Mouse (Mus musculus) left cerebral cortex, adult 11 months (tissue): ENCODE data around the gene Msantd1.

ENCODE experiments used
- DNase-seq: peaks from one replicate; pipeline ENCODE4 v3.0.0; 2022; ENCODE audit warnings: low spot score

Msantd1 gene

GRCm38 (mm10) chr5:34924519-34924918 is 16.7 kb downstream of the Msantd1 start:
- no peak for DNase-seq

- DNase-seq, result no peak
These were observed 19.8 kb downstream of the Msantd1 start for GRCm38 (mm10) chr5:34927648-34928047.

GRCm38 (mm10) chr5:34930151-34930975 is 22.6 kb downstream of the Msantd1 start:
- no peak for DNase-seq

- no peak for DNase-seq
These were observed 23.3 kb downstream of the Msantd1 start for GRCm38 (mm10) chr5:34931091-34931490.

GRCm38 (mm10) chr5:34931516-34932457 is 24.0 kb downstream of the Msantd1 start:
- no peak for DNase-seq

GRCm38 (mm10) chr5:34932458-34932806 is 24.6 kb downstream of the Msantd1 start:
- DNase-seq, result no peak

GRCm38 (mm10) chr5:34933461-34933860 is 25.6 kb downstream of the Msantd1 start:
- DNase-seq, result no peak

GRCm38 (mm10) chr5:34941710-34942470 is 34.1 kb downstream of the Msantd1 start:
- no peak for DNase-seq

GRCm38 (mm10) chr5:34943428-34943827 is 35.6 kb downstream of the Msantd1 start:
- DNase-seq, result no peak

- DNase-seq, result no peak
These were observed 41.3 kb downstream of the Msantd1 start, which contains the start of gene Rgs12 for GRCm38 (mm10) chr5:34948861-34949760. Gene Rgs12, plus strand, starts transcription at chr5:34949445.

GRCm38 (mm10) chr5:34949769-34950211 is 42.0 kb downstream of the Msantd1 start:
- no peak for DNase-seq

GRCm38 (mm10) chr5:34950486-34951160 is 42.8 kb downstream of the Msantd1 start:
- no peak for DNase-seq

- no peak for DNase-seq
These were observed 43.5 kb downstream of the Msantd1 start for GRCm38 (mm10) chr5:34951161-34951834.

GRCm38 (mm10) chr5:34954508-34954907 is 46.7 kb downstream of the Msantd1 start:
- no peak for DNase-seq

GRCm38 (mm10) chr5:34955630-34956029 is 47.8 kb downstream of the Msantd1 start:
- DNase-seq, result no peak

GRCm38 (mm10) chr5:34956151-34956550 is 48.3 kb downstream of the Msantd1 start:
- DNase-seq, result no peak

GRCm38 (mm10) chr5:34957015-34957414 is 49.2 kb downstream of the Msantd1 start:
- DNase-seq, result no peak

GRCm38 (mm10) chr5:34960021-34960420 is 52.2 kb downstream of the Msantd1 start:
- no peak for DNase-seq

GRCm38 (mm10) chr5:34965531-34965930 is 57.7 kb downstream of the Msantd1 start:
- DNase-seq, result no peak

GRCm38 (mm10) chr5:34968386-34968785 is 60.6 kb downstream of the Msantd1 start:
- no peak for DNase-seq
